Mouse (Mus musculus) testis, adult 2 months (tissue): ENCODE measurements around the gene Nxph3.

Experiments
- CTCF ChIP-seq: fragments of 200-500 bp; IDR thresholded peaks from 2 replicates; pipeline ENCODE4 v1.5.1; 2012; ENCODE audit warnings: low read depth, mild to moderate bottlenecking, inconsistent platforms, low read length, moderate library complexity; ENCODE audit not compliant: control insufficient read depth, insufficient read depth, insufficient replicate concordance
- POLR2A ChIP-seq: fragments of 200-500 bp; IDR thresholded peaks from 2 replicates; pipeline ENCODE4 v1.6.1; 2012; ENCODE audit warnings: low read depth, mild to moderate bottlenecking, inconsistent platforms, low read length, moderate library complexity; ENCODE audit not compliant: control insufficient read depth

DNA sequence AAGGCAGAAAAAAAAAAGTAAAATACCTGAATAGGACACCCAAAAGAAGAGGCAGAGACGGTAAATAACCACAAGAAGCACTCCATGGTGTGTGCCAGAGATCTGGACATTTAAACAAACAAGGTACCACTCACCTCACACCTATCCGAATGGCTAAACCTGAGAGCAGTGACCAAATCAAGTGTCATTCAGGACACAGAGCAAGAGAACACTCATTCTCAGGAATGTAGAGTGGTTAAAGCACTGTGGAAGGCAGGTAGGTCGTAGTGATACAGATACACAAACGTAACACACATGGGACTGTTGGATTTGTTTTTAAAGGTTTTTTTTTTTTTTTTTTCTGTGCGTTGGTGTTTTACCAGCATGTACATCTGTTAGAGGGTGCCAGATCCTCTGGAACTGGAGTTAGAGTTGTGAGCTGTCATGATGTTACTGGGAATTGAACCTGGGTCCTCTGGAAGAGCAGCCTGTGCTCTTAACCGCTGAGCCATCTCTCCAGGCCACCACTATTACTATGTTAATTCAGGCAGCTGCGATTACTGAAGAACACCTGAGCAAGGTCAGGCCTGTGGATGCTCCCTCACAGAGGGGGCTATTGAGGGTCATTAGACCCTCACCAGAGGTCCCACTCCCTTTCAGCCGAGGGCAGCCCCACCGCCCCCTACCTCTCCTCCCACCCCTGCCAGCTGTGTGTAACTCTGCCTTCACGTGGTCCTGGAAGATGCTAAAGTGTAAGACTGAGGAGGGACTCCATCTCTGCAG, 31.8 kb upstream of the Nxph3 start:
- TF ChIP-seq POLR2A (no peak), CTCF (no peak)
